ENCODE assay signal across 27 mouse cellular contexts in the genomic region with DNA sequence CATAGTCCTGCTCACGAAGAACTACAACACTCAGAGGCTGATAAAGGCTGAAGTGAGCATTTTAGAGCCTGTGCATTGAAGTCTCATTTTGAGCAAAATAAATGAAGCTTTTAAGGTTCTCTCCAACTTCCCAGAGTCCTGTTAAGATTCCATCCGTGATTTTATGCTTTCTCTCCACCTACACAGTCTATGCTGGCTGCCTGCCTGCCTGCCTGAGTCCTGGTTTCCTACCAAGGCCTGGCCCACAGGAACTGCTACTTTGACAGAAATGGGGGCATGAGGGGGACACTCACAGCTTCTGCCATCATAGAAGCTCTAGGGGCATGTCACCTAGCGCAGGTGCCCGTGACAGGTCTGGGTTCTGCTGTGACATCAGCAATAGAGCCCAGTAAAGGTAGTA.
A peak's percentile ranks its signal among the peaks of the same experiment; 100 is the strongest.
DNase-seq lines count a peak whose midpoint lies in the region; ATAC-seq and TF ChIP-seq lines count a peak whose summit lies in the region.
"Had no signal": no experiment of that assay in that cellular context is flagged by ENCODE, and none has a peak within 500 bp of the region (broad histone marks: within the 10 kb centered on the region; RNA-seq: fewer than 3 reads in every experiment).

No protein-coding gene starts in this region.

- DNase-seq in hindbrain, embryonic 14.5 days (ENCODE audit: low spot score) = no peak
- peak; percentile 59 for DNase-seq in right cerebral cortex, adult 18-20 months
- no peak for DNase-seq in right cerebral cortex, postnatal 4 days
- DNase-seq in right cerebral cortex, postnatal 10 days (ENCODE audit: low spot score in 2 of 2) = peak; percentile 50 to 54
- no peak for DNase-seq in heart, adult 18-20 months
- DNase-seq in lung, postnatal 0 days (ENCODE audit: low spot score) = no peak
- DNase-seq: cerebellum, adult 11-12 months; cerebellum, postnatal 10 days; gastrocnemius, postnatal 25 days; heart, adult 2 months; kidney, adult 8-10 months; kidney, postnatal 10 days; liver; retina, postnatal 1 day; thymus, postnatal 25 days had no signal

- H3K4me2 ChIP-seq in hindbrain, embryonic 13.5 days = no peak overlapping the region
- no peak overlapping the region for H3K4me2 ChIP-seq in hindbrain, embryonic 14.5 days (replicated peaks)
- no peak overlapping the region for H3K4me2 ChIP-seq in lung, postnatal 0 days (replicated peaks; ENCODE audit: low read depth, low read length)
- H3K4me2 ChIP-seq: hindbrain, embryonic 15.5 days; intestine, embryonic 15.5 days; liver, embryonic 15.5 days; lung, embryonic 15.5 days; midbrain, embryonic 15.5 days; neural tube, embryonic 12.5 days had no signal

- H3K27ac ChIP-seq in hindbrain, embryonic 13.5 days = no peak overlapping the region
- no peak overlapping the region for H3K27ac ChIP-seq in hindbrain, embryonic 14.5 days
- H3K27ac ChIP-seq in lung, postnatal 0 days (ENCODE audit: low read length) = no peak overlapping the region
- H3K27ac ChIP-seq: forebrain, embryonic 10.5 days; heart, adult 2 months; hindbrain, embryonic 15.5 days; intestine, embryonic 15.5 days; limb, embryonic 10.5 days; liver, embryonic 15.5 days; lung, embryonic 15.5 days; macrophage; midbrain, embryonic 15.5 days; neural tube, embryonic 12.5 days had no signal

- no peak for TF ChIP-seq CTCF in lung, postnatal 0 days (IDR thresholded peaks at IDR 0.05)

- no peak overlapping the region for H3K4me3 ChIP-seq in hindbrain, embryonic 13.5 days
- H3K4me3 ChIP-seq in hindbrain, embryonic 14.5 days (replicated peaks; ENCODE audit: low read length) = no peak overlapping the region
- no peak overlapping the region for H3K4me3 ChIP-seq in lung, postnatal 0 days (ENCODE audit: low read depth, low read length)
- H3K4me3 ChIP-seq: forebrain, embryonic 10.5 days; heart, adult 2 months; hindbrain, embryonic 15.5 days; intestine, embryonic 15.5 days; limb, embryonic 10.5 days; liver, embryonic 15.5 days; lung, embryonic 15.5 days; midbrain, embryonic 15.5 days; neural tube, embryonic 12.5 days had no signal

- H3K4me1 ChIP-seq in hindbrain, embryonic 13.5 days (replicated peaks) = peaks cover 23% of the 10 kb centered on the region
- 0 out of 2 replicates have a peak, but pooled peaks cover 7% of the 10 kb centered on the region for H3K4me1 ChIP-seq in hindbrain, embryonic 14.5 days (replicated peaks; ENCODE audit: control insufficient read depth, insufficient read depth, low read length)
- no peaks in the 10 kb centered on the region for H3K4me1 ChIP-seq in lung, postnatal 0 days (ENCODE audit: insufficient read depth, low read depth, low read length)
- H3K4me1 ChIP-seq: intestine, embryonic 15.5 days; liver, embryonic 15.5 days; neural tube, embryonic 12.5 days had no signal

- H3K9me3 ChIP-seq in hindbrain, embryonic 13.5 days = no peaks in the 10 kb centered on the region
- no peaks in the 10 kb centered on the region for H3K9me3 ChIP-seq in hindbrain, embryonic 14.5 days (ENCODE audit: control insufficient read depth, low read length)
- no peaks in the 10 kb centered on the region for H3K9me3 ChIP-seq in lung, postnatal 0 days (ENCODE audit: low read length)
- H3K9me3 ChIP-seq: forebrain, embryonic 10.5 days; G1E; hindbrain, embryonic 15.5 days; intestine, embryonic 15.5 days; limb, embryonic 10.5 days; liver, embryonic 15.5 days; lung, embryonic 15.5 days; midbrain, embryonic 15.5 days; neural tube, embryonic 12.5 days had no signal

- H3K27me3 ChIP-seq in hindbrain, embryonic 13.5 days = no peaks in the 10 kb centered on the region
- no peaks in the 10 kb centered on the region for H3K27me3 ChIP-seq in hindbrain, embryonic 14.5 days (ENCODE audit: control insufficient read depth, insufficient read depth, low read length)
- H3K27me3 ChIP-seq in lung, postnatal 0 days (replicated peaks; ENCODE audit: insufficient read depth, low read length) = no peaks in the 10 kb centered on the region
- H3K27me3 ChIP-seq: hindbrain, embryonic 15.5 days; intestine, embryonic 15.5 days; liver, embryonic 15.5 days; lung, embryonic 15.5 days; neural tube, embryonic 12.5 days had no signal

- no peak for ATAC-seq in hindbrain, embryonic 13.5 days (ENCODE audit: low FRiP score)
- no peak for ATAC-seq in hindbrain, embryonic 14.5 days (ENCODE audit: low FRiP score)
- no peak for ATAC-seq in lung, postnatal 0 days
- ATAC-seq: intestine, embryonic 15.5 days; midbrain, embryonic 15.5 days; Patski had no signal

- 0 out of 2 replicates have a peak overlapping the region, but pooled peaks have one; percentile 26 for H3K9ac ChIP-seq in hindbrain, embryonic 13.5 days
- H3K9ac ChIP-seq in hindbrain, embryonic 14.5 days = no peak overlapping the region
- no peak overlapping the region for H3K9ac ChIP-seq in lung, postnatal 0 days (replicated peaks; ENCODE audit: low read depth)
- H3K9ac ChIP-seq: intestine, embryonic 15.5 days; liver, embryonic 15.5 days; lung, embryonic 15.5 days; midbrain, embryonic 15.5 days; neural tube, embryonic 12.5 days had no signal

- no peaks in the 10 kb centered on the region for H3K36me3 ChIP-seq in hindbrain, embryonic 13.5 days
- H3K36me3 ChIP-seq in hindbrain, embryonic 14.5 days (replicated peaks; ENCODE audit: control insufficient read depth, insufficient read depth) = no peaks in the 10 kb centered on the region
- no peaks in the 10 kb centered on the region for H3K36me3 ChIP-seq in lung, postnatal 0 days (ENCODE audit: insufficient read depth, low read length)
- H3K36me3 ChIP-seq: forebrain, embryonic 10.5 days; G1E; hindbrain, embryonic 15.5 days; intestine, embryonic 15.5 days; limb, embryonic 10.5 days; liver, embryonic 15.5 days; lung, embryonic 15.5 days; midbrain, embryonic 15.5 days; neural tube, embryonic 12.5 days had no signal

- 88% methylated on average over 4 of the region's 4 CpGs for WGBS in hindbrain, embryonic 13.5 days
- 84% methylated on average over 4 of the region's 4 CpGs for WGBS in hindbrain, embryonic 14.5 days
- 58% methylated on average over 4 of the region's 4 CpGs for WGBS in lung, postnatal 0 days

- TF ChIP-seq EP300 in lung, postnatal 0 days (IDR thresholded peaks at IDR 0.05) = no peak

Comparison
In these comparisons a context has a peak if more than half of its experiments do, and no peak if none do; other contexts are left out.
1. DNase-seq: peak in right cerebral cortex, adult 18-20 months (single experiment) and right cerebral cortex, postnatal 10 days (2 of 2); none in hindbrain, embryonic 14.5 days (single experiment), right cerebral cortex, postnatal 4 days (single experiment), heart, adult 18-20 months (0 of 2) and lung, postnatal 0 days (single experiment).